In the genomic region with DNA sequence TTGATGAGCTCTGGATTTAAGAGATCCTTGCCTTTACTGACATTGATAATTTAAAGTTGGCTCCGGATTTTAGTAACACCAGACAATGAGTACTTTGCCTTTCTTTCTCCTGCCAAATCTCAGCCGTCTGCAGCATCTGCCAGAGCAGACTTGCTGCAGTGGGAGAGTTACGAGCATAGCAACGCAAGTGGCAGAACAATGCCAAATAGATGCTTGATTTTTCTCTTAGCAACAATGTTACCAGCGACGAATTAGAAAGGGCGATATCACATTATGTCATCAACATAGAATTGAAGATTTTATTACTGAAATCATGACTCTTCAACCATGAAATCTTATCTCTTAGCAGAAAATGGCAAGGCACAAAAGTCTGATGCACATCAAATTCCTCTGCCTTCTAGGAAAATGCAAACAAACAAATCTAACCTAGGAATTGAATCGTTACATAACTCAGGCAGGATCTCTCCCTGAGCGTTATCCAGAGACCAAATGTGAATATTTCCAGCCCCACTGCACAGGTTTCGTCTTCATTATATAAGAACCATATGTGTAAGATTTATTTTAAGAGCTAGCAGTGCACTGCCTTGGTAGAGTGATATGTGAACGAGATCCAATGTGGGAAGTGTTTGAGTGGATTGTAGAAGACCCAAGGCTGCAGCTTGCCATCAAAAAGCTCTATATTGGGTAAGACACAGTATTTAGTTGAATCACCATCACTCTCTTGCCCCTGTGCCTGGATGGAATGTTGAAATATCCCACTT, we compare ENCODE assay signal across 11 mouse cellular contexts.
DNase-seq lines count a peak whose midpoint lies in the region; ATAC-seq lines count a peak whose summit lies in the region.
"Had no signal": no experiment of that assay in that cellular context is flagged by ENCODE, and none has a peak within 500 bp of the region (broad histone marks: within the 10 kb centered on the region; RNA-seq: fewer than 3 reads in every experiment).

No protein-coding gene starts in this region.

- no peak for DNase-seq in cerebellum, postnatal 4 days (ENCODE audit: low spot score in 2 of 2)
- no peak for DNase-seq in neural tube, embryonic 10.5 days (ENCODE audit: extremely low spot score, low spot score)
- DNase-seq in left cerebral cortex, adult 9 months (ENCODE audit: low spot score in 2 of 2) = peak; percentile 73 to 77
- DNase-seq in telencephalon, adult 2 months (ENCODE audit: low read depth, low spot score) = peak; percentile 90
- DNase-seq in gastrocnemius, postnatal 25 days = no peak
- no peak for DNase-seq in kidney, postnatal 14 days
- DNase-seq: adrenal gland, postnatal 14 days; gastrocnemius, postnatal 36 days had no signal

- 0 out of 2 replicates have a peak overlapping the region, but pooled peaks have one; percentile 14 for H3K4me2 ChIP-seq in neural tube, embryonic 13.5 days

- peak; percentile 74 for ATAC-seq in cerebellum, adult (ENCODE audit: insufficient number of reproducible peaks, low FRiP score, low TSS enrichment)
- peak; percentile 40; the same call in 1 of the 2 replicates for ATAC-seq in neural tube, embryonic 13.5 days (ENCODE audit: low read depth)

- H3K4me1 ChIP-seq in neural tube, embryonic 13.5 days (replicated peaks) = peaks cover 15% of the 10 kb centered on the region; the same call in 1 of the 2 replicates

- 46% methylated on average over 11 of the region's 11 CpGs for WGBS in neural tube, embryonic 13.5 days

- no peak overlapping the region for H3K9ac ChIP-seq in neural tube, embryonic 13.5 days

- no peaks in the 10 kb centered on the region for H3K9me3 ChIP-seq in neural tube, embryonic 13.5 days

- peak overlapping the region; percentile 74 for H3K27ac ChIP-seq in neural tube, embryonic 13.5 days (replicated peaks)

- no peaks in the 10 kb centered on the region for H3K36me3 ChIP-seq in neural tube, embryonic 13.5 days

- H3K4me3 ChIP-seq in neural tube, embryonic 13.5 days = no peak overlapping the region
- H3K4me3 ChIP-seq: myocyte had no signal

- H3K27me3 ChIP-seq in neural tube, embryonic 13.5 days = no peaks in the 10 kb centered on the region

Comparison
In these comparisons a context has a peak if more than half of its experiments do, and no peak if none do; other contexts are left out.
1. DNase-seq: peak in left cerebral cortex, adult 9 months (2 of 2) and telencephalon, adult 2 months (single experiment); none in cerebellum, postnatal 4 days (0 of 2), neural tube, embryonic 10.5 days (single experiment), gastrocnemius, postnatal 25 days (single experiment) and kidney, postnatal 14 days (single experiment).